Mouse (Mus musculus): ENCODE data around the gene Atp11a. TPM values are rescaled to one million over a fixed set of nuclear protein-coding genes. Genes with fewer than 3 reads are reported as not detected.

Gene Atp11a
- polyA plus RNA-seq, 1 experiment = 12.8 TPM

- H3K27me3 ChIP-seq (ENCODE audit: control insufficient read depth, insufficient read depth, low read length) = no peaks in the 10 kb centered on the region
- H3K36me3 ChIP-seq (ENCODE audit: control insufficient read depth, insufficient read depth, low read length) = no peaks in the 10 kb centered on the region
- no peak overlapping the region for H3K27ac ChIP-seq (ENCODE audit: insufficient read depth, low read depth, low read length)
- WGBS = 17% methylated on average over 8 of the region's 8 CpGs
- TF ChIP-seq CTCF (IDR thresholded peaks at IDR 0.05; ENCODE audit: extremely low read depth, insufficient read length, insufficient replicate concordance, low read depth, low read length) (no peak), POLR2A (IDR thresholded peaks at IDR 0.05; ENCODE audit: low read depth, low read length) (no peak)
- peaks cover 8% of the 10 kb centered on the region for H3K4me1 ChIP-seq (ENCODE audit: control insufficient read depth, insufficient read depth, insufficient read length, low read length)
- H3K4me3 ChIP-seq (ENCODE audit: low read depth, low read length) = peak overlapping the region; percentile 59
These were observed 117.5 kb downstream of the Atp11a start for GRCm38 (mm10) chr8:12874194-12874791.

DNA sequence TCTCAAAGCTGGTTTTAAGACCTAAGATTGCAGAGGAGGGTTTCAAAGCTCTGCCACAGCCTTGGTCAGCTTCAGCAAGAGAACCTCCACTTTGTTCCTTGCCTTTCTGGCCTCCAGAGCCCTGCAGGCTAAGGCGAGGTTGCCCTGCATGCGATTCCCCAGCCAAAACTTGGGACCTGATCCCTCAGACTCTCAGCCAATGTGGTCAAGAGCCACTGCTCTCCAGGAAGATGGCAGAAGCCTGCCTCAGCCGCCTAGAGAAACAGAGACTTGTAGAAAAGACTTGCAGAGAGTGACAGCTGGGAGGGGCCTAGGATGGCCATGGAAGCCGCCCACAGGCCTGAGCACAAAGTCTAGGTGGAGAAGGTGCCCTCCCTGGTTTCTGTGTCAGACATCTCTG lies 118.2 kb downstream of the Atp11a start:
- Histone ChIP-seq H3K4me3 (ENCODE audit: low read depth, low read length) (no peak overlapping the region), H3K27ac (ENCODE audit: insufficient read depth, low read depth, low read length) (no peak overlapping the region), H3K4me1 (ENCODE audit: control insufficient read depth, insufficient read depth, insufficient read length, low read length) (peaks cover 8% of the 10 kb centered on the region), H3K27me3 (ENCODE audit: control insufficient read depth, insufficient read depth, low read length) (no peaks in the 10 kb centered on the region), H3K36me3 (ENCODE audit: control insufficient read depth, insufficient read depth, low read length) (no peaks in the 10 kb centered on the region)
- 60% methylated on average over 4 of the region's 4 CpGs for WGBS
- TF ChIP-seq POLR2A (IDR thresholded peaks at IDR 0.05; ENCODE audit: low read depth, low read length) (no peak), CTCF (IDR thresholded peaks at IDR 0.05; ENCODE audit: extremely low read depth, insufficient read length, insufficient replicate concordance, low read depth, low read length) (no peak)

DNA sequence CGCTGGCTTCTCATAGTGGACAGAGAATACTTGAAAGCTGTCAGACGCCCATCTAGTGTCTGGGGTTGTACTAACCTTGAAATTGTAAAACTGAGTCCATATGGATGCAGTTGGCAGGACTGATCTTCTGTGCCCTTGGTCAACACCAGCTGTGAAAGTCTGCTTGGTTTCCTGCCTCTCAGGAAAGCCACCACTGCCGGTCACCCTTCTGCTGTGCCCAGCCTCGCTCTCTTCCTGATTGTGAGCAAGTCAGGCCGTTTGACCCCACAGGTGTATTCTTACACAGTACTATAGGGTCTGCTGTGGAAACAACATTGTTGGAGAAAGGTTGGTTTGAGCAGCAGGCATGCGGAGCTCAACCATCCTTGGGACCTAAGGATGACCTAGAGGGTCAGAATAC lies 120.3 kb downstream of the Atp11a start:
- Histone ChIP-seq H3K36me3 (ENCODE audit: control insufficient read depth, insufficient read depth, low read length) (no peaks in the 10 kb centered on the region), H3K27ac (ENCODE audit: insufficient read depth, low read depth, low read length) (no peak overlapping the region), H3K27me3 (ENCODE audit: control insufficient read depth, insufficient read depth, low read length) (no peaks in the 10 kb centered on the region), H3K4me3 (ENCODE audit: low read depth, low read length) (no peak overlapping the region), H3K4me1 (ENCODE audit: control insufficient read depth, insufficient read depth, insufficient read length, low read length) (peaks cover 12% of the 10 kb centered on the region)
- no peak for TF ChIP-seq CTCF (IDR thresholded peaks at IDR 0.05; ENCODE audit: extremely low read depth, insufficient read length, insufficient replicate concordance, low read depth, low read length)
- TF ChIP-seq POLR2A (IDR thresholded peaks at IDR 0.05; ENCODE audit: low read depth, low read length) = no peak
- WGBS = 73% methylated on average over 6 of the region's 6 CpGs

GRCm38 (mm10) chr8:12880163-12880562 lies 123.3 kb downstream of the Atp11a start:
- H3K4me1 ChIP-seq (ENCODE audit: control insufficient read depth, insufficient read depth, insufficient read length, low read length) = peaks cover 11% of the 10 kb centered on the region
- H3K27ac ChIP-seq (ENCODE audit: insufficient read depth, low read depth, low read length) = no peak overlapping the region
- H3K27me3 ChIP-seq (ENCODE audit: control insufficient read depth, insufficient read depth, low read length) = no peaks in the 10 kb centered on the region
- WGBS = 84% methylated on average over 6 of the region's 6 CpGs
- H3K4me3 ChIP-seq (ENCODE audit: low read depth, low read length) = no peak overlapping the region
- TF ChIP-seq POLR2A (IDR thresholded peaks at IDR 0.05; ENCODE audit: low read depth, low read length) (no peak), CTCF (IDR thresholded peaks at IDR 0.05; ENCODE audit: extremely low read depth, insufficient read length, insufficient replicate concordance, low read depth, low read length) (no peak)
- no peaks in the 10 kb centered on the region for H3K36me3 ChIP-seq (ENCODE audit: control insufficient read depth, insufficient read depth, low read length)

DNA sequence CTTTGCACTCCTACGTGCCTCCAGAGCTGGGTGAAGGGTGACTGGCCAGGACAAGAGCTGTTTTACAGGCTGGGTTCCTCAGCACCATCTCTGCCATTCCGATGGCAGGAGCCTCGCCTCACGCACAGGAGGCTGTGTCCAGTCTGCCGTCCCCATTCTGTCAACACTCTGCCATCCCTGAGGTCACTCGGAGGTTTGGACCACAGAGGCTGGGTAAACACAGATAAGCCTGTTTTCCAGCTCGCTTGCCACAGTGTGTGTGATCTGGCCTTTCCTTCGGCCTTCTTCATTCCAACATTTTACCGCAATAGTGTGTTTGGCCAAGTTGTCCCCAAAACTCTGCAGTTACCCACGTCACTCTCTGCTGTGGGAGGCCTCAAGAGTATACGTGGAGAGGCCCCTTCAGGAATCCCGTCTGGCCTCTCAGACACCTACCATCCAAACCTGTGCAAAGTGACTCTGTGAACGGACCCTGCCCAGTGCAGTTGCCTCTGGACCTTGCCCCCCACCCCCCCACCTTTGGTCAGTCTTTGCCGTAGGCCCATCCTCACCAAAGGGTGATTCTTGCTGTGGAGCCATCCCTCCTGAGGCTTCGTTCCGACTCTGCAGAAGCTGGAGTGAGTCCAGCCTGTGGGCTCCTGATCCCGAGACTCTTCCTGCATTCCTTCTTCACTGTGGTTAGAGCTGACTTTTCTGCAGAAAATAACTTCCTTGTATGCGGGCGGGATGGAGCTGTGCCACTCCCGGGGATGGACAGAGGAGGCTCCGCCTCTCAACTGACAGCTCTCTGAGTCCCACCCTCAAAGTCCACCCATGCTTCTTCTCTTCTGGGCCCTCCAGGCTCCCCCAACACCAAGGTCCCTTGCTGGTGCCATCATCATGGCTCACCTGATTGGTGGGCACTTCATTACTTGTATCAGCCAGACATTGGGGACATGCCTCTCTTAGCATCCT lies 126.5 kb downstream of the Atp11a start:
- Histone ChIP-seq H3K4me3 (ENCODE audit: low read depth, low read length) (no peak overlapping the region), H3K27ac (ENCODE audit: insufficient read depth, low read depth, low read length) (no peak overlapping the region), H3K4me1 (ENCODE audit: control insufficient read depth, insufficient read depth, insufficient read length, low read length) (peaks cover 11% of the 10 kb centered on the region), H3K27me3 (ENCODE audit: control insufficient read depth, insufficient read depth, low read length) (no peaks in the 10 kb centered on the region), H3K36me3 (ENCODE audit: control insufficient read depth, insufficient read depth, low read length) (no peaks in the 10 kb centered on the region)
- TF ChIP-seq CTCF (IDR thresholded peaks at IDR 0.05; ENCODE audit: extremely low read depth, insufficient read length, insufficient replicate concordance, low read depth, low read length) = no peak
- no peak for TF ChIP-seq POLR2A (IDR thresholded peaks at IDR 0.05; ENCODE audit: low read depth, low read length)
- 62% methylated on average over 21 of the region's 21 CpGs for WGBS

DNA sequence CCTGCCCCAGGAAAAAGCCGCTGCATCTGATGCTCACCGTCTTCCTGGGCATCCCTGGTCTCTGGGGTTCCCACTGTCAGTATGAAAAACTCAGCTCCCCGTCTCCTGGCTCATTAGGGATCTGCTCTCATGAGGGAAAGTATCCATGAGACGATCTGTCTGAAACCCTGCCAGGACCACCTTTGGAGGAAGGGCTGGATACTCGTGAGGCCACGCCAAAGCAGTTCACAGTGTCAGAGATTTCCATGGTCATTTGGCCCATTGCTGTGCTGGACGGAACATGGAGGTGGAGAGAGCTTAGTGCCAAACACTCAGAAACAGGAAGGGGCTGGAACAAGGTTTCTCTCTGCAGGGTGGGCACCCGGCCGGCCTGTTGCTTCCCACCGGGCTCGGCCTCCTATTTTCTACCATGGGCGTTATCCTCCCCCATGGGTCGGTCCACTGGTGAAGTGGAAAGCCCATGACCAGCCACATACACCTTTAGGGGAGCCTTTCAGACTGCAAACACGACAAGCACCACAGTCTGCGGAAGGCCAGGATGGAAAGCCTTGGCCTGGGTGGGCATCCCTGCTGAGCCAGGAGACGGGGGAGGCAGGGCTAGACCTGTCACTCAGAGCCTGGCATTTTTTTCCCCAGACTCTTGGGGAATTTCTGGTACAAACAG lies 131.1 kb downstream of the Atp11a start:
- Histone ChIP-seq H3K36me3 (ENCODE audit: control insufficient read depth, insufficient read depth, low read length) (no peaks in the 10 kb centered on the region), H3K4me1 (ENCODE audit: control insufficient read depth, insufficient read depth, insufficient read length, low read length) (peaks cover 6% of the 10 kb centered on the region; the same call in 1 of the 2 replicates), H3K27me3 (ENCODE audit: control insufficient read depth, insufficient read depth, low read length) (no peaks in the 10 kb centered on the region), H3K4me3 (ENCODE audit: low read depth, low read length) (no peak overlapping the region), H3K27ac (ENCODE audit: insufficient read depth, low read depth, low read length) (no peak overlapping the region)
- no peak for TF ChIP-seq POLR2A (IDR thresholded peaks at IDR 0.05; ENCODE audit: low read depth, low read length)
- no peak for TF ChIP-seq CTCF (IDR thresholded peaks at IDR 0.05; ENCODE audit: extremely low read depth, insufficient read length, insufficient replicate concordance, low read depth, low read length)
- WGBS = 87% methylated on average over 16 of the region's 16 CpGs

Measured in small intestine, adult 2 months (tissue).